Mouse (Mus musculus) 3134 (cell line): ENCODE results near the gene Cyp26c1.

Experiments
- DNase-seq: peaks from one replicate; pipeline ENCODE4 v3.0.0-alpha.2; 2011; ENCODE audit warnings: low spot score; ENCODE audit not compliant: insufficient read length; ENCODE audit errors: extremely low read depth

Cyp26c1 gene

GRCm38 (mm10) chr19:37698273-37699160 lies 13.1 kb downstream of the Cyp26c1 start:
- DNase-seq: no peak

- DNase-seq: no peak
Observed at GRCm38 (mm10) chr19:37699711-37700110, 14.3 kb downstream of the Cyp26c1 start.

GRCm38 (mm10) chr19:37702377-37703076 lies 17.1 kb downstream of the Cyp26c1 start:
- DNase-seq: no peak

GRCm38 (mm10) chr19:37703902-37704509 lies 18.6 kb downstream of the Cyp26c1 start:
- no peak for DNase-seq

GRCm38 (mm10) chr19:37705722-37706121 lies 20.3 kb downstream of the Cyp26c1 start:
- DNase-seq: no peak

- no peak for DNase-seq
Observed at GRCm38 (mm10) chr19:37714681-37715080, 29.3 kb downstream of the Cyp26c1 start.

- no peak for DNase-seq
Observed at GRCm38 (mm10) chr19:37715980-37716379, 30.6 kb downstream of the Cyp26c1 start.

GRCm38 (mm10) chr19:37716524-37717175 lies 31.3 kb downstream of the Cyp26c1 start:
- no peak for DNase-seq

- no peak for DNase-seq
Observed at GRCm38 (mm10) chr19:37719166-37719565, 33.8 kb downstream of the Cyp26c1 start.

GRCm38 (mm10) chr19:37724591-37724990 lies 39.2 kb downstream of the Cyp26c1 start:
- no peak for DNase-seq

- DNase-seq: no peak
Observed at GRCm38 (mm10) chr19:37726585-37726984, 41.2 kb downstream of the Cyp26c1 start.

GRCm38 (mm10) chr19:37727366-37727765 lies 42.0 kb downstream of the Cyp26c1 start:
- DNase-seq: no peak

GRCm38 (mm10) chr19:37735426-37735825 lies 50.0 kb downstream of the Cyp26c1 start:
- peak; percentile 24 for DNase-seq

GRCm38 (mm10) chr19:37738575-37738974 lies 53.2 kb downstream of the Cyp26c1 start:
- DNase-seq: no peak

- no peak for DNase-seq
Observed at GRCm38 (mm10) chr19:37740043-37740442, 54.7 kb downstream of the Cyp26c1 start.
